Mouse (Mus musculus) pancreas, adult 10 weeks (tissue): ENCODE data around the gene Kctd2. TPM values are rescaled to one million over a fixed set of nuclear protein-coding genes. Genes with fewer than 3 reads are reported as not detected.

Experiments used
- polyA plus RNA-seq: library from polyadenylated mRNA; stranded (reverse); fragments of 350-450 nt; fragmentation: Illumina TruSeq; extraction: RNeasy Lipid Tissue Mini Kit (QIAGEN cat#74804); gene quantifications from one replicate; pipeline ENCODE4 v1.2.3, GENCODE M21; 2015; ENCODE audit warnings: low read depth, low replicate concordance; ENCODE audit not compliant: insufficient read depth

Kctd2 gene
- polyA plus RNA-seq, result 19.3 TPM

GRCm38 (mm10) chr11:115419531-115420237 lies at the start of gene Kctd2, which contains the start of gene Atp5h:
Kctd2 (plus strand) TSS chr11:115420128.
Atp5h (minus strand) TSS chr11:115419962.

GRCm38 (mm10) chr11:115381743-115382539 lies 38.0 kb upstream of the Kctd2 start, which contains the start of gene Cdr2l:
Cdr2l (plus strand) TSS chr11:115381916.

GRCm38 (mm10) chr11:115403338-115404124 lies 16.4 kb upstream of the Kctd2 start, which contains the start of gene Mrpl58:
Mrpl58 (plus strand) TSS chr11:115403752.

GRCm38 (mm10) chr11:115439906-115440595 lies 20.1 kb downstream of the Kctd2 start, which contains the start of gene Trim80:
Trim80 (plus strand) TSS chr11:115440545.

GRCm38 (mm10) chr11:115462243-115462891 lies 42.4 kb downstream of the Kctd2 start, which contains the start of gene Slc16a5:
Slc16a5 (plus strand) TSS chr11:115462474.

GRCm38 (mm10) chr11:115475025-115475757 lies 55.3 kb downstream of the Kctd2 start, which contains the start of gene Armc7:
Armc7 (plus strand) TSS chr11:115475667.

Other genes starting within 250 kb of the Kctd2 start
- gene Tmem104, start 232.6 kb upstream of the Kctd2 start, polyA plus RNA-seq, result 2.5 TPM
- 12.4 TPM for gene Nat9, start 232.3 kb upstream of the Kctd2 start, polyA plus RNA-seq
- gene Grin2c, start 152.9 kb upstream of the Kctd2 start, polyA plus RNA-seq, result 0.48 TPM
- gene Fdxr, start 143.1 kb upstream of the Kctd2 start, polyA plus RNA-seq, result 10.5 TPM
- gene Fads6, start 122.5 kb upstream of the Kctd2 start, polyA plus RNA-seq, result 3.3 TPM
- not detected for gene Otop2, start 113.0 kb upstream of the Kctd2 start, polyA plus RNA-seq
- not detected for gene Ush1g, start 98.1 kb upstream of the Kctd2 start, polyA plus RNA-seq
- not detected for gene Otop3, start 85.4 kb upstream of the Kctd2 start, polyA plus RNA-seq
- 44.2 TPM for gene Hid1, start 52.4 kb upstream of the Kctd2 start, polyA plus RNA-seq
- 2.5 TPM for gene Cdr2l, start 38.2 kb upstream of the Kctd2 start, polyA plus RNA-seq
- gene Mrpl58, start 16.4 kb upstream of the Kctd2 start, polyA plus RNA-seq, result 26.4 TPM
- gene Atp5h, start 166 bp upstream of the Kctd2 start, polyA plus RNA-seq, result 161 TPM
- gene Trim80, start 20.4 kb downstream of the Kctd2 start, polyA plus RNA-seq, result not detected
- 2.6 TPM for gene Slc16a5, start 42.3 kb downstream of the Kctd2 start, polyA plus RNA-seq
- gene Armc7, start 55.5 kb downstream of the Kctd2 start, polyA plus RNA-seq, result 1.3 TPM
- gene Nt5c, start 71.7 kb downstream of the Kctd2 start, polyA plus RNA-seq, result 14.2 TPM
- 22.4 TPM for gene Jpt1, start 94.3 kb downstream of the Kctd2 start, polyA plus RNA-seq
- gene Sumo2, start 116.1 kb downstream of the Kctd2 start, polyA plus RNA-seq, result 54.9 TPM
- gene Nup85, start 144.3 kb downstream of the Kctd2 start, polyA plus RNA-seq, result 28.3 TPM
- gene Mrps7, start 183.8 kb downstream of the Kctd2 start, polyA plus RNA-seq, result 16.0 TPM
- gene Gga3, start 183.9 kb downstream of the Kctd2 start, polyA plus RNA-seq, result 10.9 TPM
- 27.7 TPM for gene Mif4gd, start 192.8 kb downstream of the Kctd2 start, polyA plus RNA-seq
- gene Slc25a19, start 208.2 kb downstream of the Kctd2 start, polyA plus RNA-seq, result 8.3 TPM